Mouse (Mus musculus) monocyte, adult 5-6 weeks (primary cell): ENCODE data around the gene Lcn8. TPM values are rescaled to one million over a fixed set of nuclear protein-coding genes. Genes with fewer than 3 reads are reported as not detected.
A peak's percentile ranks its signal among the peaks of the same experiment; 100 is the strongest.
"Not testable (repeated sequence)": the region's sequence is repeated elsewhere in the genome, so short reads cannot be mapped to it uniquely, and the experiment has no call there.

Experiments used
- ATAC-seq: fragments of 153-309, 156-312 bp; replicated peaks from 2 replicates; pipeline ENCODE4 v1.8.0; 2017; ENCODE audit warnings: mild to moderate bottlenecking; ENCODE audit not compliant: low TSS enrichment, insufficient number of reproducible peaks, severe bottlenecking, poor library complexity, low FRiP score
- total RNA-seq: library from RNA; stranded (forward); fragments of 200-1000, 200-491, 200-594 nt; gene quantifications from 3 replicates; pipeline ENCODE4 v1.2.3, GENCODE M21; 2017

Gene Lcn8
- total RNA-seq, 1 experiment from 2014 or later = not detected

DNA sequence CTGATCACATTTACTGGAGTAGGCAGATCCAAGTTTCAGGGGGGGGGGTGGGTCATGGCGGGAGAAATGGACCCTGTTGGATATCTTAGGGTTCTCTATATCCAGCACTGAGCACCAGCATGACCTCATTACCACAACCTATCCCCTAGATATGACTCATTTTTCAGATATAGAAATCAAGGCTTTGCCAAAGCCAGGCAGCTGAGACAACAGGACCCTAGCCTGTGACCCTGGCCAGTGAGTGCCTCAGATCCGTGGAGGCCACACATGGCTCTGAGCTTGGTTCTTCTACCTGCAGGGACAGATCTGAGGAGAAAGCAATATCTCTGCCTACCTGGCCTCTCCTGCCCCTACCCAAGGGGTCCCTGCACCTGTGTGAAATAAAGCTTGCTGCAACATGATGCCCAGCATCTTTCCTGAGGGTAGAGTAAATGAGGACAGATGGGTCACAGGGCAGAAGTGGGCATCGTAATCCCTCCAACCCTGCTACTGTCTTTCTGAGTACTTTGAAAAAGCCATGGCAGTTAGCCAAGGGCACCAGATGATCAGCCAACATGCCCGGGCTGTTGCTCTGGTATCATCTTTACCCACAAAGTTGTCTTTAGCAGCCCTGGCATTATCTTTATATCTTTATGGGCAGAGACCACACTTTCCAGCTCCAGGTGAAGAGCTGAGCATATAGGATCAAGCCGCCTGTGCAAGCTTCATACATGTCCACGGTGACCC, 8.5 kb downstream of the Lcn8 start:
- ATAC-seq = no peak

DNA sequence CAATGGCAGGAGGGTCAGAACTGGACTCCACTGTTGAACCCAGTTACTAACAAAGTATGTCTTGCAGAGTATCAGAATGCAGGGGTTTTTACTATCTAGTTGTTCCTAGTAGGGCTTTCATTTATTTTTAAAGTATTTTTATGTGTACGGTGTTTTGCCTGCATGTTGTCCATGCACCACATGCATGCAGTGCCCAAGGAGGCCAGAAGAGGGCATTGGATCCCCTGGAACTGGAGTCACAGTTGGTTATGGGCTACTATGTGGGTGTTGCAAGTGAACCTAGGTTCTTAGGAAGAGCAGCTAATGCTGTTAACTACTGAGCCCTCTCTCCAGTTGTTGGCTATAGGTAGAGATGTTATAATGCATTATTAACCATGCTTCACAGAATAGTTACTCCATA, 10.6 kb downstream of the Lcn8 start:
- no peak for ATAC-seq

DNA sequence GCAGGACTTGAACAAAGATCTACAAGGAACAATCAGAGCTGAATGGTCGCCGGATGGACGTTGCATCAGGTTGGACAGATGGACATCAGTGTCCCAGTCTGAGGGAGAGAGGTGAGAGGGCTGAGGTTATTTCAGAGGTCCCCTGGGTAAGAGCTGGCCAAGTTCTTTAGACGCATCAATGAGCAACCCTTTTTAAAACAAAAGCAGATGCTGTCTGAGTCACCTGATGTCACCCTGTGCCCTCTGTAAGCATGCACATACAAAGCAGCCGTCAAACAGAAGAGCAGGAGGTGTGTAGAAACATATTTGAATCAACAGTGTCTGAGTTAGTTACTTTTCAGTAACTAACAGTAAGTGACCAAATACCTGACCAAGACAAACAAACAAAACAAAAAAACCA, 11.2 kb downstream of the Lcn8 start:
- no peak for ATAC-seq

DNA sequence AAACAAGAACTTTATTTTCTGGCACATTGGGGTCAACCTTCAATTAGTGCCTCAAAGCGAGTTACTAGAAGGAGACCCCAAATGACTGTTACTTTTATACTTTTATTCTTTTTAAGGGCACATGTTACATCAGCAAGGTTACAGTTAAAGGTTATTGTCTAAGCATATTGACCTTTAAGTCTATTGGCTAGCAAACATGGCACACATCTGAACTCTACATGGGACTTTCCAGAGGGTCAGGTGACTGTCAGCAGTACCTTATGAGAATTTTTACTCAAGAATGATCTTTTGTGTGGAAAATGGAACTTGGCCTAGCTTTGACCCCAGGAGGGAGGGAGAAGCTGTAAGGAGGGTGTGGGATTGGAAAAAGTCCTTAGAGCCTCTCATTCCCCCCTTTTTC, 13.6 kb downstream of the Lcn8 start:
- ATAC-seq = no peak

GRCm38 (mm10) chr2:25676486-25676885, 23.6 kb downstream of the Lcn8 start, which contains the start of gene Lcn6:
Gene Lcn6 (plus strand): TSS chr2:25676786.
- ATAC-seq = no peak

- ATAC-seq = no peak
Measured at GRCm38 (mm10) chr2:25679559-25679958, 26.6 kb downstream of the Lcn8 start.

- no peak for ATAC-seq
Measured at GRCm38 (mm10) chr2:25682426-25682825, 29.5 kb downstream of the Lcn8 start, which contains the start of gene Lcn10. Gene Lcn10 (plus strand): TSS chr2:25682726.

GRCm38 (mm10) chr2:25686941-25687340, 34.0 kb downstream of the Lcn8 start:
- ATAC-seq = no peak

GRCm38 (mm10) chr2:25694605-25695004, 41.7 kb downstream of the Lcn8 start:
- ATAC-seq = peak; percentile 78; the same call in 1 of the 2 replicates

DNA sequence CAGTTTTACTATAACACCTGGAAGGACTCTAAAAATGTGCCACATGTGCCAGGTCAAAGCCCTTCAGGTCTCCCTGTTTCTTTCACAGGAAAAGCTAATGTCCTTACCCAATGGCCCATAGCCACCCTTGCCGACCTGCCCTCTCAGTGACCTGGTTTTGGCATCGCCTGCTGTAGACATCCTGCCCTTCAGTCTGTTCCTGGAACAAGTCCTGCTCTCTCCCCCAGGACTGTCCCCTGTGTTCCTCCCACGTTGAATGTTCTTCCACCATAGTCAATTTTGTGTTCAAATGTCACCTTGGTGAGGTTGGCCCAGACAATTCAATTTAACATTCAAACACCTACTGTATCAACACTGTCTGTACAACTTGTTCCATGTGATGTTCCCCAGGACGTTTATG, 44.0 kb downstream of the Lcn8 start:
- ATAC-seq = no peak

DNA sequence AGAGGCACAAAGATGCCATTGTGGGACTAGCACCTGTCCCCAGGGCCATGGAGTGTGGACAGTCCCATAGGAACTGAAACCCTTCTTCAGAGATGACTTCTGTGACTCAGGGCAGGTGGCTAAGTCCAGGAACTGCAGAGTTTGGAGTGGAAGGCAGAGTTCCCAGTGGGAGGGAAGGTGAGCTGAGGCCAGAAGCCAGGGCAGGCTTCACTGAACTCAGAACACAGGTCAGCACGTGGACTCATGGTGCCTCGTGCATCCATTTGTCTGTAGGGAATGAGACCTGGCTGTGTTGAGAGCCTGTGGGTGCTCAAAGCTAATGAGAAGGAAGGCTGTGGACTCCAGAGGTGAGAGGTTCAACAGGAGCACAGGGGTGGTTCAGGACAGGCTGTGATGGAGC, 45.8 kb downstream of the Lcn8 start:
- no peak for ATAC-seq

- ATAC-seq = not testable (repeated sequence)
Measured at GRCm38 (mm10) chr2:25699743-25700142, 46.8 kb downstream of the Lcn8 start, which contains the start of gene Obp2a. Gene Obp2a (plus strand): TSS chr2:25700043.

DNA sequence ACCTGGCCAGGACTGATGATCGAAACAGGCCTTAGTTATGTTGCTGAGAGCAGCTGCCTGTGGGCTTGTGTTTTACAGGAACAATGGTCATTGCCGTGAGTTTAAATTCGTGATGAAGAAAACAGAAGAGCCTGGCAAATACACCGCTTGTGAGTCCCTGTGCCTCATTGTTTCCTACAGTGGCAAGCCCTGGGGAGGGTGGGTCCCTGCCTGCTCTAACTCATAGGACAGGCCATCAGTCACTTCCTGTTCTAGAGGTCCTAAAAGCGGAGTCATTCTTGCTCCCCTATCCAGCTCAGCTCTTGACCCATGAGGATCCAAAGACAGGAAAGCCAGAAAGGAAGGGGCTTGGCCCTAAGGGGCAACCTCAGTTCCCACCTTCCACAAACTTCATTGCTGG, 48.1 kb downstream of the Lcn8 start:
- no peak for ATAC-seq

- ATAC-seq = no peak
Measured at GRCm38 (mm10) chr2:25703706-25704105, 50.8 kb downstream of the Lcn8 start.

Other genes starting within 250 kb of the Lcn8 start
- 8.9 to 13.9 TPM (median 11.0 TPM) in 3 replicates for gene Fut7, start 229.9 kb upstream of the Lcn8 start, total RNA-seq
- 16.8 to 46.8 TPM (median 17.5 TPM) in 3 replicates for gene Abca2, start 224.4 kb upstream of the Lcn8 start, total RNA-seq
- gene Clic3, start 196.3 kb upstream of the Lcn8 start, total RNA-seq = not detected in 3 replicates
- gene Paxx, start 192.0 kb upstream of the Lcn8 start, total RNA-seq = 21.4 to 39.6 TPM (median 32.9 TPM) in 3 replicates
- not detected in 3 replicates for gene Ptgds, start 183.1 kb upstream of the Lcn8 start, total RNA-seq
- not detected in 3 replicates for gene Lcn12, start 159.2 kb upstream of the Lcn8 start, total RNA-seq
- gene Fbxw5, start 152.4 kb upstream of the Lcn8 start, total RNA-seq = 33.3 to 58.1 TPM (median 38.6 TPM) in 3 replicates
- not detected in 3 replicates for gene C8g, start 151.4 kb upstream of the Lcn8 start, total RNA-seq
- 16.6 to 29.4 TPM (median 18.0 TPM) in 3 replicates for gene Traf2, start 106.2 kb upstream of the Lcn8 start, total RNA-seq
- gene Edf1, start 95.3 kb upstream of the Lcn8 start, total RNA-seq = 80.0 to 121 TPM (median 114 TPM) in 3 replicates
- 2.8 to 6.2 TPM in 2 of 3 replicates, not detected in the other for gene Mamdc4, start 78.3 kb upstream of the Lcn8 start, total RNA-seq
- 0.67 to 1.9 TPM (median 1.1 TPM) in 3 replicates for gene Phpt1, start 77.9 kb upstream of the Lcn8 start, total RNA-seq
- gene Ajm1, start 71.4 kb upstream of the Lcn8 start, total RNA-seq = 0.10 TPM in 1 of 3 replicates, not detected in the others
- gene Rabl6, start 44.6 kb upstream of the Lcn8 start, total RNA-seq = 42.7 to 71.6 TPM (median 51.7 TPM) in 3 replicates
- gene Ccdc183, start 35.4 kb upstream of the Lcn8 start, total RNA-seq = not detected in 3 replicates
- 12.4 to 19.4 TPM (median 14.3 TPM) in 3 replicates for gene Tmem141, start 31.1 kb upstream of the Lcn8 start, total RNA-seq
- not detected in 3 replicates for gene Fcna, start 25.1 kb upstream of the Lcn8 start, total RNA-seq
- not detected in 3 replicates for gene Lcn5, start 4.8 kb downstream of the Lcn8 start, total RNA-seq
- gene Lcn6, start 23.7 kb downstream of the Lcn8 start, total RNA-seq = not detected in 3 replicates
- gene Lcn10, start 29.6 kb downstream of the Lcn8 start, total RNA-seq = not detected in 3 replicates
- not detected in 3 replicates for gene Obp2a, start 46.9 kb downstream of the Lcn8 start, total RNA-seq
- gene Bmyc, start 53.6 kb downstream of the Lcn8 start, total RNA-seq = 1.5 to 4.4 TPM (median 3.9 TPM) in 3 replicates
- gene Obp2b, start 83.9 kb downstream of the Lcn8 start, total RNA-seq = not detected in 3 replicates
- gene Lcn3, start 112.4 kb downstream of the Lcn8 start, total RNA-seq = not detected in 3 replicates
- gene Lcn11, start 123.9 kb downstream of the Lcn8 start, total RNA-seq = not detected in 3 replicates
- not detected in 3 replicates for gene Gm13539, start 129.1 kb downstream of the Lcn8 start, total RNA-seq
- gene Glt6d1, start 162.7 kb downstream of the Lcn8 start, total RNA-seq = not detected in 3 replicates
- gene Lcn9, start 170.0 kb downstream of the Lcn8 start, total RNA-seq = not detected in 3 replicates
- gene Sohlh1, start 194.1 kb downstream of the Lcn8 start, total RNA-seq = 0.39 TPM in 1 of 3 replicates, not detected in the others
- gene Kcnt1, start 210.6 kb downstream of the Lcn8 start, total RNA-seq = 0.43 TPM in 1 of 3 replicates, not detected in the others